In genomic region chr12:102899091-102899490, GRCm38 (mm10) we compare ENCODE assay signal across 31 mouse cellular contexts. TPM values are rescaled to one million over a fixed set of nuclear protein-coding genes. Genes with fewer than 3 reads are reported as not detected.
"Had no signal": no experiment of that assay in that cellular context is flagged by ENCODE, and none has a peak within 500 bp of the region (broad histone marks: within the 10 kb centered on the region; RNA-seq: fewer than 3 reads in every experiment).

TSS of gene Cox8c (plus strand) at chr12:102899316.

- H3K4me3 ChIP-seq: heart, adult 2 months; heart, embryonic 13.5 days; heart, embryonic 15.5 days; hindbrain, embryonic 13.5 days; hindbrain, embryonic 15.5 days; kidney, embryonic 15.5 days; layer of hippocampus, adult 2 months; left cerebral cortex, adult 2 months; limb, embryonic 13.5 days; limb, embryonic 15.5 days; liver, embryonic 12.5 days had no signal

- H3K36me3 ChIP-seq: heart, embryonic 13.5 days; heart, embryonic 15.5 days; hindbrain, embryonic 13.5 days; hindbrain, embryonic 15.5 days; kidney, embryonic 15.5 days; limb, embryonic 13.5 days; limb, embryonic 15.5 days; liver, embryonic 12.5 days had no signal

- H3K4me2 ChIP-seq: heart, embryonic 11.5 days; heart, embryonic 13.5 days; heart, embryonic 15.5 days; hindbrain, embryonic 13.5 days; hindbrain, embryonic 15.5 days; kidney, embryonic 15.5 days; limb, embryonic 13.5 days; limb, embryonic 15.5 days; liver, embryonic 12.5 days had no signal

- H3K9me3 ChIP-seq: heart, embryonic 15.5 days; hindbrain, embryonic 13.5 days; hindbrain, embryonic 15.5 days; kidney, embryonic 15.5 days; limb, embryonic 15.5 days; liver, embryonic 12.5 days had no signal

- DNase-seq: gastrocnemius, postnatal 14 days; gastrocnemius, postnatal 36 days; heart, adult 11 months; heart, adult 2 months; heart, postnatal 14 days; heart, postnatal 36 days; kidney, adult 11 months; kidney, adult 2 months; kidney, adult 9 months; kidney, postnatal 14 days; kidney, postnatal 4 days; left cerebral cortex, postnatal 4 days had no signal

- ATAC-seq: hindbrain, postnatal 0 days; intestine, embryonic 16.5 days; liver, embryonic 12.5 days had no signal

- H3K27me3 ChIP-seq: heart, embryonic 13.5 days; heart, embryonic 15.5 days; hindbrain, embryonic 13.5 days; hindbrain, embryonic 15.5 days; kidney, embryonic 15.5 days; limb, embryonic 13.5 days; limb, embryonic 15.5 days; liver, embryonic 12.5 days had no signal

- H3K27ac ChIP-seq: heart, adult 2 months; heart, embryonic 13.5 days; heart, embryonic 15.5 days; hindbrain, embryonic 13.5 days; hindbrain, embryonic 15.5 days; hindbrain, postnatal 0 days; kidney, embryonic 15.5 days; kidney, postnatal 0 days; layer of hippocampus, adult 2 months; left cerebral cortex, adult 2 months; limb, embryonic 13.5 days; limb, embryonic 15.5 days; liver, embryonic 12.5 days had no signal

- H3K9ac ChIP-seq: heart, embryonic 13.5 days; heart, embryonic 15.5 days; hindbrain, embryonic 13.5 days; hindbrain, embryonic 15.5 days; kidney, embryonic 15.5 days; limb, embryonic 13.5 days; limb, embryonic 15.5 days; liver, embryonic 12.5 days had no signal

- H3K4me1 ChIP-seq: heart, embryonic 13.5 days; heart, embryonic 15.5 days; hindbrain, embryonic 13.5 days; hindbrain, embryonic 15.5 days; kidney, embryonic 15.5 days; limb, embryonic 13.5 days; limb, embryonic 15.5 days; liver, embryonic 12.5 days had no signal

RNA-seq across cellular contexts. Expression of gene Cox8c, which starts in this region (rescaled TPM):
- polyA plus RNA-seq: heart, adult 2 months; heart, embryonic 11.5 days; heart, embryonic 13.5 days; heart, embryonic 15.5 days; heart, postnatal 0 days; hindbrain, embryonic 11.5 days; hindbrain, embryonic 13.5 days; hindbrain, embryonic 15.5 days; hindbrain, postnatal 0 days; intestine, embryonic 14.5 days; intestine, embryonic 16.5 days; kidney, adult 2 months; kidney, embryonic 15.5 days; kidney, postnatal 0 days; limb, embryonic 11.5 days; limb, embryonic 13.5 days; limb, embryonic 15.5 days; liver, adult 2 months; liver, embryonic 12.5 days had no signal
